Mouse (Mus musculus): ENCODE measurements around the gene Map3k12. TPM values are rescaled to one million over a fixed set of nuclear protein-coding genes. Genes with fewer than 3 reads are reported as not detected.
A peak's percentile ranks its signal among the peaks of the same experiment; 100 is the strongest.

Gene Map3k12
- total RNA-seq (2021), result 8.1 and 12.0 TPM in 2 replicates
- long read RNA-seq, full-length matches to known transcripts, result 2 of 13 reads
- long read RNA-seq, partial matches to known transcripts, result 3 of 13 reads
- long read RNA-seq, other reads (novel, unspliced or antisense), result 8 of 13 reads

DNA sequence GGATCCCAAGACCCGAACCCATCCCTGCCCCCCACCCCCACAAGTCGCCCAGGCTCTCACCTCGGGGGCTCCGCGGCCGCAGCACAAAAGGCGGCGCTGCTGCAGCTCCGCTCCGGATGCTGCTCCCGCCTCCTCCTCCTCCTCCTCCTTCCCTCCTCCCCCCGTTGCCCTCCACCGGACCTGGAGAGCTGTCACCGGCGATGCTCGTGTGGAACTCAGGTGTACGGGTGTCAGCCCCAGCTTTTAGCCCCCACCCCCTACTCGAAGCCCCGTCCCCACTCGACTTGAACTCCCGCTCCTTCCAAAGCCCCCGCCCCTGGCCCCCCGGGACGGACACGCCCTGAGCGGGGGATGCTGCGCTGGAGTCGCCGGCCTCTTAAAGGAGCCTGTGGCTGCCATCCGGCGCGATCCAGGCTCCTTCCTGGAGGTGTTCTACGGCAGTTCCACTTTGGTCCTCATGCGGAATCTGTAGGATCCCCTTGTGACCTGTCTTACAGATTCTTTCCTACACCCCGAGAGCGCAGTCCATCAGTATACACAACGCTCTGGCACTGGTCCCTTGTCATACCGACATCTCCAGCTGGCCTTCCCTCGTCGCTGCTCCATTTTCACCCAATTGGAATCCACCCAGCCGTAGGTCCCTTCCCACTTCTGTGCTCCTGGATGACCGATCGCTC lies at the start of gene Map3k12:
Map3k12 (minus strand) TSS at position 337 of the 677 bp plus-strand sequence.
- peak; percentile 79 for DNase-seq

DNA sequence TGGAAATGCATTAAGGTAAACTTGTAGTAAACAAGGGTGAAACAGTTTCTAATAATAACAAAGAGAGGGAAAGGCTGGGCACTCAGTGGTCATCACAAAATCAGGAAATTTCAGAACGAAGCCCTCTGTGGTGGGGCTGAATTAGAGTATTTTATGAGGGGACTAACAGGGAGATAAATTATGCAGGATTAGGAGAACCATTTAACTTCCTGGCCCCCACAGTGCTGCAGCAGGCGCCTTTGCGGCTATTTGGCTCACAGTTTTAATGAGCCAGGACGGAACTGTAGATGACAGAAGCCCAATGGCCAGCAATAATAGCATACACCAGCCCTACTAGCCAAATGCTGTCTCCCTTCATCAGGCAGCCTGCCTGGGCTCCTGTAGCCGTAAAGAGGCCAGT lies 46.8 kb upstream of the Map3k12 start:
- DNase-seq, result no peak

DNA sequence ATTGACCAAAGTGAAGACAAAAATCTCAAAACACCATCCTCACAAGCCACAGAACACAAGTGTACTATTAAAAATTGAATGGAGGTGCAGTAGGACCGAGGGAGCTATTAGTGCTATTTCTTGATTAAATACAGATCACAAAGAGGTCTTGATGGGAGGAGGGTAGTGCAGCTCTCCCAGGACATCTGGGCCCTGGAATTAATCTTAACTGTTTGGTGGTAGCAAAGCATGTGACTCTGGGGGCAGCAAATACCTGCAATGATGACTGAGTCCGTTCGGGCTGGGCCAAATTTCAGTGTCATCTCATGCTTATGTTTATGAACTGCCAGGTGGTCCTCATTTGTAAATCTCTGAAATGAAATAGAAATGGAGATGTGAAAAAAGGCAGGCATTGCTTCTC lies 46.2 kb upstream of the Map3k12 start:
- DNase-seq, result no peak

DNA sequence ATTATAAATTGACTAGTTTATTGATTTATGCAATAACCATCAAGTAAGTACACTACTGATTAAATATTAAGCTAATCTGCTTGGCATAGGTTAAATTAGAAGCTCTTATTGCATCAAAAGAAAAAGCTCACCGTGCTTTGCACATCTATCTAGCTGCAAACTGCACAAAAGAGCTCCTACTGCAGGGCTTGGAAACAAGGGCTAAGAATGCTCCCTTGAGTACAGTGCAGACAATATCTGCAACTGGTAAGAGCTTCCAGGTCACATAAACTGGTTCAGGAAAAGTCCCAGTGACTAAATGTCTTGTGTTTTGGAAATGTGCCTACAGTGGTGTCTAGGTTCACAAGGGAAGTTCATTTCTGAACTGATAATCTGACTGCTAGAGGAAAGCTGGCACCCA lies 45.6 kb upstream of the Map3k12 start:
- DNase-seq, result no peak

DNA sequence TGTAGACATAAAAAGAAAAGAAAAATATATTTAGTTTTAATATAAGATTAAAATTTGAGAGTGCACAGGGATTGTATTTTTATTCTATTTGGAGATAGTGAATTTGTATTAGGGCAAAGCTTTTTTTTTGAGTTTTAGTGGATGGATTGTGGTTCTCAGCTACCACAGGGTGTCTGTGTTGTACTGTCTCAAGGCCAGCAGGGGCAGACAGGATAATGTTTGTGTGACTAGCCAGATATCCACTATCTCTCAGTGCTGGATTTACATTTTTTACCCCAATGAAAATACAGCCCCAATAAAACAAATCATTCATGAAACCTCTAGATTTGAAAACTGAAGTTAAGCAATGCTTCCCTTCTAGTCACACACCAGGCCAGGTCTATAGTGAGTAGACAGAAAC lies 40.7 kb upstream of the Map3k12 start:
- no peak for DNase-seq

DNA sequence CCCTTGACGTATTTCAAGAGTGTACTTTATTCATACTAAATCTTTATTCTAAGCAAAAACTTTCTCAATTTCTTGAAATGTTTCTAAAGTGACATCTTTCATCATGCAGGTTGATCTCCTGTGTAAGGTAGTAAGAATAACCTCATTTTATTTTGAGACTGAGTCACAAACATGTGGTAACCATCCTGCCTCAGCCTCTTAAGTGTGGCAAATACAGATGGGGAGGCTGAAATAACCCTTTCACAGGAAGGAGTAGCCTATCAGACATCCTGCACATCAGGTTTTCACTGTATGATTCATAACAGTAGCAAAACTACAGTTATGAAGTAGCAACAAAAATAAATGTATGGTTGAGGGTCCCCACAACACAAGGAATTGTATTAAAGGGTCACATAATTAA lies 38.7 kb upstream of the Map3k12 start:
- no peak for DNase-seq

DNA sequence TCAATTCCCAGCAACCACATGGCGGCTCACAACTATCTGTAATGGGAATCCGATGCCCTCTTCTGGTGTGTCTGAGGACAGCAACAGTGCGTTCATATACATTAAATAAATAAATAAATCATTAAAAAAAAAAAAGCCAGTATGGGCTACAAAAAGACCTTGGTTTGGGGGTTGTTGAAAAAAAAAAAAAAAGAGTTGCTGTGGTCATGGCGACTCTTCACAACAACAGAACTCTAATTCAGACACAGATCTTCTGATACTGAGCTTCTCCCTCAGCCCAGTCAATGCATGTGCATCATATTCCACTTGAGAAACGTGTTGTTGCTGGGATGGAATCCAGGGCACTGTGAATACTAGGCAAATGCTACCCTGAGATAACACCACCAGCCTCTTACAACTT lies 35.7 kb upstream of the Map3k12 start:
- DNase-seq, result no peak

DNA sequence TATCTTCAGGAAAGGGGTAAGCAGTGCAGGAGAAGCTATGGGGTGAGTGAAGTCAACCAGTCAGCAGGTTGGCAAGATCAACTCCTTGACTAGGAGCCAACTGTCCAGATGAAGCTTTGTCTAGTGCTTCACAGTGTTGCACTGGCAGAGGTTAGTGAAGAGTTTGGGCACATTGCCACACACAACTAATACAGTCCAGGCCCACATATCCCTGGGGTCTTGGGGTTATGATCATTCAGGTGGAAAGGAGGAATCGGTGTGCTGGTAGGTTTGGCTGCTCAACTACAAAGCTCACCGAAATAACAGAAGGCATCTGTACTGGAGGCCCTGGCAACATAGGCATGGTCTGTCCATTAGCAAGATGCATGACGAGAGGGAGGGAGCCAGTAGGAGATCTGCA lies 30.6 kb upstream of the Map3k12 start:
- DNase-seq, result no peak

DNA sequence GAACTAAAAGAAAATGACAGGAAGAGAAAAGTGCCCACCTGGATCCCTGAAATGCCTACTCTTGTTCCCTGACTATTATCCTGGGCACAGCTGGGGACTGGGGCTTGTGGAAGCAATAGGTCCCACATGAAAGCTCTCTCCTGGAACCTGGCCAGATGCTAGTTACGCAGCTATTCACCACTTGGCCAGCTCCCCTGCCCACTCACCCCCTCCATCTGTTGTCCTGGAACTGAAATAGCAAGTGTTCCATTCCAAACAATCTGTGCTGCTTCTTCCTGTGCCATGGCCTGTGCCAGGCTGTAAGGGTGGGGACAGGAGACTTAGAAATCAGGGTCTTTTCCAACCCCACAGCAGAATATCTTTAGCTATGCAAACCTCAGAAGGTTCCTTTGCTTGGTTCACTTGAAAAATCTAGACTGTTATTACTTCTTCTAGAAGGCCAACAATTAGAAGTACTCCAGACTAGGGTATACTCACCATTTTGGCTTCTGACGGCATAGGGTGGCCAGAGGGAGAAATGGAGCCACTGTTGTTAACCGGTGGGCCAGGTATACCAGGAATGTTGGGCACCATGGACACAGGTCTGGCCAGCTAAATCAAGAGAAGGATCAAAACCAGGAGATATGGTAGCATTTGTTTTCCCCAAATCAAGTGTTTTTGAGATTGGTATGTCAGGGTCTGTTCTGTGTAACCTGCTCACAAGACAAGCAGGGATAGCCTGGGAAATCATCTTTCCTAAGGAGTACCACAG lies 30.0 kb upstream of the Map3k12 start:
- peak; percentile 54 for DNase-seq

DNA sequence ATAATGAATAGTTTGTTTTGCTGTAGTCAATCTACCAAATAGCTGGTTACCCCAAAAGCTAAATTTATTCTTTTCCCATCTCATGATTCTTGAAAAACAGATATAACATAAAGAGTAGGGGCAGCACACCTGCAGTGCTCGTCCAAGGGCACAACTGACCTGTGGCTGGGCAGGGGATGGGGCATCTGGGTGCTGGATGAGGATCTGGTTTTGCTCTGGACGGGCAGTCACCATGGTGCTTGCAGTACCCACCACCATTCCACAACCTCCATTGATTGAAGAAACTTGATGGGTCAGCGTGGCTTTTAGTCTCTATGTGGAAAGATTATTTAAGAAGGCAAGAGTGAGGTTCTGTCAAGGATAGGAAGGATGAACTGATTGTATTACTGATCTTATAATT lies 29.4 kb upstream of the Map3k12 start:
- DNase-seq, result no peak

DNA sequence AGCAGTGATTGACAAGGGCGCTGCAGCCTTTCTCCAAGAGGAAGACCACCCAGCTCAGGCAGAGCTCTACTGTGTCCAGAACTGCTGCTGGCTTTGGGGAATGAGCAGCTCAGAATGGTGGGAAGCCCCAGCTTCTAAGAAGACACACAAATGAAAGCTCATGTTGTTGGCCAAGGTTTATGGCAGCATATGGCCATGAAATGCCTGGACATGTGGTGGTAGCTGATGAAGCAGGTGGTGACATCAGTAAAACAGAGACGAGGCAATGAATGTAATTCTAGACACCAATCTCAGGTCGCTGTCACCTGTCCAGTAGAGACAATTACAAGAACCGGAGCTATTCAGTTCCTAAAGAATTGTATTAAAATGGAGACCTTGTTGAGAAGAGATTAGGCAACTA lies 27.9 kb upstream of the Map3k12 start:
- DNase-seq, result no peak

DNA sequence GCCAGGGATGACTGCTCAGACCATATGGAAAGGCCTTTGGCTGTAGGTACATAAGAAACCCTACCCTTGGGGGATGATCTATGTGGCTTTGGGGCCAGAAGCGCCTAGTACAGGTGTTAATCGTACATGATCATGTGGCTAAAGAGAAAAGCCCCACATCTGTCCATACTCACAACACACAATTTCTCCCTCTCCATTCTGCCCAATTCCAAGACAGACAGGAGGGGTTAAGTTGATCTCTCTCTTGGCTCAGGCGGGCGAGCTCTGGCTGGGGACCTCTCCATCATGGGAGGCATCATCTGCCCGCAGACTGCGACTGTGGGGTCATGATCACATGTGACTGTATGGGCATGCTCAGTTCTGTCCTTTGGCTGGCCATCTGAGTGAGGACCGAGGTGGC lies 17.1 kb upstream of the Map3k12 start:
- DNase-seq, result no peak

DNA sequence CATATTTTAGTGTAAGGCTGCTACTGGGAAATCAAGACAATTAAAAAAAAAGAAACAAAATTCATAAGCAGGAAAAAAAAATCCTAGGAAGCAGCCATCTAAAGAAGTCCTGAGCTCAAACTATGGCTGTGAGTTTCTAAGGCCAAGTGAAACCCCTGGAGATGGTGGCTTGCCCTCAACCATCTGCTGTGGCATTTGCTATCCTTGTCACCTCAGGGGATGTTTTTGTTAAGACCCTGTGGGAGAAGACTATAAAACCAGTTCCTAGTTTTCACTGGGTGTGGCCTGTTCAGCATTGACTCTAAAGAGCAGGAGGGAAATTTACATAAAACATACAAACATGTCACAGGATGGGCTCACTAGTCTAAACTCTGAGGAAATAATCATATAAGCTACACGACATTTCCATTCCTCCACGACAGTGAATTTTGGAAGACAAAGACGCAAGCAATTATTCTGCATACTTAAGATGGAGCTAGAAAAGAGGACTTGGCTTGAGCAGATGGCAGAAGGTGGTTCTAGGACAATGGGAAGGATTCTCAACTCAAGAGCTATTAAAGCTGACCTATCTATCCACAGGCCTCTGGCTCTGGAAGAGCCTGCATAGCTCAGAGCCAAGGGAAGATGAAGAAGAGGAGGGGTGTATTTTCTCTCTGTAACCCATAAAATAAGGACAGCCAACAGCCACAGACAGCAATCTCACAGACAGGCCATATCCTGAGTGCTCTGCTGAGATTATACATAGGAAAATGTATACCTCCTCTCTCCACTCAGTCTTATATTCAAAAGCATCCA lies 15.4 kb upstream of the Map3k12 start:
- no peak for DNase-seq

DNA sequence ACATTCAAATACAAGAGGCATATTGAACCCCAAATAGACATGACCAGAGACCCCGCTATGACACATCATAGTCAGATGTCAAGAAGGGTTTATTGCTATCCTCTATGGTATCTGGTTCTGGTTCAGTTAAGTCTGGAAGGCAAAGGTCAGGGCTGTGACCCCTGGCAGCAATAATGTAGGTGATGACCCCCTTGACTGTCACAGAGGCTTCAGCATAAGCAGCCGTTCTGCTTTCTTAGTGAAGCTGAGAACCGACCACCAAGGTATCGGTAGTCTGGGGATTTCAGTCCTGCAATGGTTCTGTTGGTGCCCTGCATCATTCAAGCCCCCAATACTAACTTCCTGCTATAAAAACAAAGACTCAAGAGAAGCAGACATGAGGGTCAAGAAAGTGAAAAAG lies 14.7 kb upstream of the Map3k12 start:
- DNase-seq, result no peak

DNA sequence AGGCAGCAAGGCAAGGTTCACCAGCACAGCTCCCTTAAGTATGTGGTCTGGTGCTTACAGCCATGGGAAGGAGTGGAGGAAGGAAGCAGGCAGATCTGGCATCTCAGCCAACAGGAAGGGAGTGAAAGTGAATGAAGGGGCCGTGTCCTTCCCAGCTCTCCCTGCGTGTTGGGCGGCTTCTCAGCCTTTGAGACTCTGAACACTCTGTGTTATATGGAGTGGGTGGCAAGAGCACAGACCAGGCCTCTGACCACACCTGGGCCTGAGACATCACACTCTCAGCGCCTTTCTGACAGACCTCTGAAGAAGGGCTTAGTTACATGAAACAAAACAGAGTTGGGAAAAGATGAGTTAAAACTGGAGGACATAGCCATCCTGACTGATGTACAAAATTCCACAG lies 13.7 kb upstream of the Map3k12 start:
- no peak for DNase-seq

DNA sequence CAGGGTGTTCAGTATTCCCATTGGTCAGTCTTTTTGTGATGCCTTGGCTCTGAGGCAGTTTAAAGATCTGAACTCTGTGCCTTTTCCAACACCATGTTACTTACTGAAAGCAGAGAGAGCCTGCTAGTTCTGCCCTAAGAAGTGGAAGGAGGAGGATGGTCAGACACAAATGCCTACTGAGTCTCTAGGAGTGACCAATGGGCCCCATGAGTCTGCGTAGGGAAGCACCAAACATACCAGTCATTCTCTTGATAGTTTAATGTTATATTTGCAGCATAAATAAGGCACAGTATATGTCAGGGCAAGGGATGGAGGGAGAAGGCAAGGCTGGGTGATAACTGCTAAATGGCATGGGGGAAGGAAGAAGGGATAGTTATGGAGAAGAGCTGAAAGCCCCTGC lies 11.5 kb upstream of the Map3k12 start:
- no peak for DNase-seq

DNA sequence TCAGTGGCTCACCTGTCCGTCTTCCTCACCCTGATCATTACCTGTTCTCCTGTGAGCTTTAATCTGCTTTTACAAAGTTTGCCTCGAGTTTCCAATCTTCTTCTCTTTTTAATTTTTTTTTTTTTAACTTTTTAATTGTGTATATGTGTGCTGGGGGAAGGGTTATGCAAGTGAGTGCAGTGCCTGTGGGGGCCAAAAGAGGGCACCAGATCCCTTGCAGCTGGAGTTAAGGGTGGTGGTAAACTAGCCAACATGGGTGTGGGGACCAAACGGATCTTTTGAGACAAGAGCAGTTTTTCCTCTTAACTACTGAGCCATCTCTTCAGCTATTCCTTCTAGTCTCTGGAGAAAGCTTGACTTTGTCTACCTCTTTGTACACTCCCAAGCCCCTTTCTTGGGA lies 11.1 kb upstream of the Map3k12 start:
- DNase-seq, result no peak

DNA sequence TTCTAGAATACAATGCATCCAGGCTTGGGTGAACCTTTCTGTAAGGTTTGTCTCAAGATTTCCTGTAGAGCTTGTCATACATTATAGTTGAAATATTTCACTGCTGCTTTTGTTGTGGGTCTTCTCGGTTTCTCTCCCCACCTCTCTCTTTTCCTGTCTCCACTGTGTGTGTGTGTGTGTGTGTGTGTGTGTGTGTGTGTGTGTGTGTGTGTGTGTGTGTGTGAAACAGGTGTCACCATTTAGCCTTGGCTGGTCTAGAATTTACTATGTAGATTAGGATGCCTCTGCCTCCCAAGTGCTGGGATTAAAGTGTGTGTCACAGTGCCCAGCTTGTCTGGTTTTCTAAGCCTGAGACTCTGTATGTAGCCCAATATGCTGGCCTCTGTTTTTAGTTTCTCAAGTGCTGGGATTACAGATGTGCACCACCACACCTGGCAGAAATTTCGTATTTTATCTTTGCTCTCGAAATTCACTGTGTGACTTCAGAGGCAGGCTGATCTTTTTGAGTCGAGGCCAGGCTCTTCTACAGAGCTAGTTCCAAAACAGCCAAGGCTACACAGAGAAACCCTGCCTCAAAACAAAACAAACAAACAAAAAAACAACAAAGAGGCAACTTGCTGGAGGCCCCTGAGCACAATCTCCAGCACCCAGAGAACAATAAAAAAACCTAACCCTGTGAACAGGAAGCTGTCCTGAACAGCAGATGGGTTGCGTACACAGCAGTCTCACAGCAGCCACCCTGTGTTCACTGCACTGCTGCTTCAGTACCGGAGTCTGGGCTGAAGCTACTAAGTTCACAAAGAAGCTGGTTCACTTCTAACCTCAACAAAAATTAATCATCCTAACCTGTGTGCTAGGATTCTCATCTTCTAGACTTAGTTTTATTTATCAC lies 9.5 kb upstream of the Map3k12 start:
- DNase-seq, result no peak

DNA sequence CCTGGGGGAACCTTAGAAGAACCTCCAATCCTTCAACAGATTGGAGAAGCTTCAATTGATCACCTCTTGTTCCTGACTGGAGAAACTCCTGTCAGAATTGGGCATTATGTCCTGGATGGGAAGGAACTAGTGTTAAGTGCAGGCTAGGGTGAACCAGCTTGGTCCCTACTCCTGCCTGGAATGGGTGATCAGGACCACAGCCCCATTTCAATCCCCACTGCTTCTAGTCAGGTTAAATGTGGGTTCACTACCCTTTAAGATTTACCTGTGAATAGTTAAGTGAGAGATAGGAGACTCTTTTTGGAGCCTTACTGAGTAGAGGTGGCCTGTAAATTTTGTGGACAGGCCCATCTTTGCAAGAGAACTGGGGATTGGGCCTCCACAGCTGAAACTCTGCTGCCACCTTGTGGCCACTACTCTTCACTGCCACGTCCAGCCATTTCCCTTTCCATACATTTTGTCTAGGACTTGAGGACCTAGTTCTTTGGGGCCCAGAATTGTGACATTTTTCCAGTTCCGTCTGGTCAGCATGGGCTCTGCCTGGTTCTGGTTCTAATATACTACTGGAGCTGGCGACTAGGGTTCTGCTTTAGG lies 8.1 kb upstream of the Map3k12 start, which contains the start of gene Npff:
Npff (minus strand) TSS at position 51 of the 594 bp plus-strand sequence.
- DNase-seq, result peak; percentile 71

DNA sequence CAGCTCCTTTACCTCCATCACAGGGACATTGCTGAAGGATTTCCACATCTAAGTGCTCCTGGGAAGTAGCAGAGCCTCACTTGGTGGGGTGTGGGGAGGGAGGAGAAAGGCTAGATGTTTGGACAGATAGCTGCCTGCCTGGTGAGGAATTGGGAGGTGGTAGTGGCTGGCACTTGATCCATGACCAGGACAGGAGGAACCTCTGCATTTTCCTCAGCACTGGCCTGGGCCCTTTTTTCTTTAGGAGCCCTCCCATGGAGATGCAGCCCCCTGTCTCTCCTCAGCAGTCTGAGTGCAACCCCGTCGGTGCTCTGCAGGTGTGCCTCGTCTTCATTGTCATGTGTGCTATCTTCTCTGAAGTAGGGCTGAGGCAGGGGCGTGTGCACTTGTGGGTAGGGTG lies 4.6 kb upstream of the Map3k12 start:
- DNase-seq, result no peak

DNA sequence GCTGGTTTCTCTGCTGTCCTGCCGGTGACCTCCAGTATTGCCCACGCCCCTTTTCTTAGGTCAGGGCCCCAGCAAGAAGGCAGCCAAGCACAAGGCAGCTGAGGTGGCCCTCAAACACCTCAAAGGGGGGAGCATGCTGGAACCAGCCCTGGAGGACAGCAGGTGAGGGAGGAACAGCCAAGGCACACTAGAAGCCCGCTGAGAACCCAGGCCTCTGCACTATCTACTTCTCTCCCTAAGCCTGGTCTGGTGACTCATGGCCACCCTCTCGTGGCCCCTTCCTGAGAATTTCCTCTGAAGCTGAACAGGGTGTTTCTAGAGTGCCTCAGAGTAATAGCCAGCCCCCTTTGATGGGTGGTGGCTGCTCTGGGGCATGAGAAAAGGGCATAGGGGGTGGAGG lies 3.6 kb upstream of the Map3k12 start:
- DNase-seq, result no peak
